Mouse (Mus musculus) brain, embryonic 14.5 days (tissue): ENCODE data around the gene Prr5l.

Source experiments
- CTCF ChIP-seq: fragments of 200-500 bp; IDR thresholded peaks from 2 replicates; pipeline ENCODE4 v1.5.1; 2012; ENCODE audit warnings: inconsistent platforms, mild to moderate bottlenecking, moderate library complexity, borderline replicate concordance; ENCODE audit not compliant: insufficient read depth, insufficient read length; ENCODE audit errors: extremely low read depth
- POLR2A ChIP-seq: fragments of 200-500 bp; IDR thresholded peaks from 2 replicates; pipeline ENCODE4 v1.6.1; 2012; ENCODE audit warnings: mild to moderate bottlenecking, inconsistent platforms, borderline replicate concordance; ENCODE audit not compliant: poor library complexity, insufficient read depth, insufficient read length, severe bottlenecking; ENCODE audit errors: extremely low read depth

- TF ChIP-seq CTCF (no peak), POLR2A (no peak)
Measured at GRCm38 (mm10) chr2:101742072-101742860, 140.6 kb downstream of the Prr5l start.
